Mouse (Mus musculus) liver, postnatal 0 days (tissue): Measurements from ENCODE around the gene Ltbp1.

Experiments used
- CTCF ChIP-seq: sonication (generic); IDR thresholded peaks from 2 replicates; pipeline ENCODE4 v1.5.1; 2016; ENCODE audit warnings: antibody characterized with exemption, low read depth
- EP300 ChIP-seq: IDR thresholded peaks from 2 replicates; pipeline ENCODE4 v1.6.1; 2016; ENCODE audit warnings: antibody characterized with exemption, low read depth, mild to moderate bottlenecking

DNA sequence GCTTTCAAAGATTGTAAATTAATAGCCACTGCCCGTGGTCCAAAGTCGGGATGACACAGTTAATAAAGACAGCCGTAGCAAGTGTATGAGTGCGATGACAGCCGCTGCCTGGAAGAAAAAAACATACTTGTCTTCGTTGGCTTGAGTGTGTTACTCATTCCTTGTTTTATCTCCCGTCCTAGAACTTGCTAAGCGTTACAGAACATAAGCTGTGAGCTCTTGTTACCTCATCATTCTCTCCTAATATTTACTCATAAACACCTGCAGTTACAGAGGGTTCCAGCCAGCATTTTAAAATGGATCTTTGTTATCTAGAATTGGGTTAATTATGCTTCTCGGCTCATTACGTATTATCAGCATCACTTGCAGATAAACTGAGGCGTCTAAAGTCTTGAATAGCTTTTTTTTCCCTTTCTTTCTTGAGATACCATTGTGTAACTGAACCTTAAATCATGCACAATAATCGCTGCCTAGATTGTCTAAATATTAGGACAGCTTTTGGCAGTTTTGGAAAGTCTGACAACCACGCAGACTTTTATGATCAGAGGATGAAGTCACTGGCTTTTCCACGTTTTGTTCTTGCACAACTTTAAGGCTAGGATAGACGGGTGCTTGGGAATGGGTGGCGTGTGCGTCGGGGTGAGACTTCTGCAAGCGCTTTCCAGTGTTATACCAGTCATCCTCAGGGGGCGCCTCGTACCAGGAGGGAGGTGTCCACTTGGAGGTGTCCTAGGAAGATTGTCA lies 28.7 kb downstream of the Ltbp1 start:
- TF ChIP-seq CTCF: no peak
- TF ChIP-seq EP300: no peak
